25 mouse cellular contexts compared by ENCODE assay signal in genomic region chr11:120405867-120406266, GRCm38 (mm10). TPM values are rescaled to one million over a fixed set of nuclear protein-coding genes. Genes with fewer than 3 reads are reported as not detected.
DNase-seq lines count a peak whose midpoint lies in the region; ATAC-seq and TF ChIP-seq lines count a peak whose summit lies in the region.
"Had no signal": no experiment of that assay in that cellular context is flagged by ENCODE, and none has a peak within 500 bp of the region (broad histone marks: within the 10 kb centered on the region; RNA-seq: fewer than 3 reads in every experiment).

No protein-coding gene starts in this region.

- no peak overlapping the region; the same call in 1 of the 2 replicates for H3K4me2 ChIP-seq in liver, embryonic 13.5 days
- H3K4me2 ChIP-seq in midbrain, embryonic 11.5 days: no peak overlapping the region
- H3K4me2 ChIP-seq: forebrain, embryonic 12.5 days; heart, embryonic 15.5 days; limb, embryonic 13.5 days; lung, embryonic 15.5 days; neural tube, embryonic 13.5 days had no signal

- WGBS in liver, embryonic 13.5 days (ENCODE audit: insufficient replicate concordance): 14% methylated on average over 3 of the region's 3 CpGs
- WGBS in midbrain, embryonic 11.5 days: 96% methylated on average over 3 of the region's 3 CpGs
- WGBS in thymus, adult 2 months: 92% methylated on average over 3 of the region's 3 CpGs

- peak overlapping the region; percentile 0 for H3K4me3 ChIP-seq in megakaryocyte, embryonic 14.5 days (replicated peaks)
- no peak overlapping the region for H3K4me3 ChIP-seq in liver, embryonic 13.5 days (replicated peaks)
- H3K4me3 ChIP-seq in midbrain, embryonic 11.5 days (ENCODE audit: low read depth, low read length): no peak overlapping the region
- no peak overlapping the region for H3K4me3 ChIP-seq in thymus, adult 2 months (ENCODE audit: control insufficient read depth, insufficient read depth, low read length)
- H3K4me3 ChIP-seq: forebrain, embryonic 12.5 days; heart, embryonic 15.5 days; limb, embryonic 13.5 days; lung, embryonic 15.5 days; neural tube, embryonic 13.5 days had no signal

- H3K36me3 ChIP-seq in megakaryocyte, embryonic 14.5 days (replicated peaks; ENCODE audit: low read length): peaks cover 99% of the 10 kb centered on the region
- peaks cover 98% of the 10 kb centered on the region for H3K36me3 ChIP-seq in liver, embryonic 13.5 days
- H3K36me3 ChIP-seq in midbrain, embryonic 11.5 days (ENCODE audit: control insufficient read depth, insufficient read depth, low read length): peaks cover 34% of the 10 kb centered on the region; the same call in 1 of the 2 replicates
- peaks cover 66% of the 10 kb centered on the region for H3K36me3 ChIP-seq in thymus, adult 2 months (ENCODE audit: control insufficient read depth, insufficient read depth, low read length)

- peak; percentile 63 for DNase-seq in c-Kit-positive CD71-positive TER-119-positive erythroid progenitor cells, embryonic 14.5 days (ENCODE audit: low spot score)
- DNase-seq in liver, embryonic 13.5 days: peak; percentile 73
- no peak for DNase-seq in thymus, postnatal 4 days
- DNase-seq in midbrain, embryonic 11.5 days (ENCODE audit: low spot score, missing footprints): no peak
- no peak for DNase-seq in thymus, adult 2 months
- DNase-seq: adrenal gland, postnatal 10 days; cerebellum, adult 18-20 months; cerebellum, postnatal 36 days; heart, adult 11 months; kidney, postnatal 4 days; lung, postnatal 4 days; midbrain, embryonic 14.5 days had no signal

- no peak overlapping the region; the same call in 1 of the 2 replicates for H3K9ac ChIP-seq in liver, embryonic 13.5 days
- no peak overlapping the region for H3K9ac ChIP-seq in midbrain, embryonic 11.5 days (ENCODE audit: low read length)
- H3K9ac ChIP-seq: forebrain, embryonic 12.5 days; heart, embryonic 15.5 days; limb, embryonic 13.5 days; lung, embryonic 15.5 days; neural tube, embryonic 13.5 days had no signal

- no peaks in the 10 kb centered on the region for H3K27me3 ChIP-seq in megakaryocyte, embryonic 14.5 days (replicated peaks)
- no peaks in the 10 kb centered on the region for H3K27me3 ChIP-seq in liver, embryonic 13.5 days
- no peaks in the 10 kb centered on the region for H3K27me3 ChIP-seq in midbrain, embryonic 11.5 days (ENCODE audit: control insufficient read depth, insufficient read depth, low read length)
- H3K27me3 ChIP-seq in thymus, adult 2 months (ENCODE audit: control insufficient read depth, insufficient read depth, low read length): no peaks in the 10 kb centered on the region
- H3K27me3 ChIP-seq: forebrain, embryonic 12.5 days; heart, embryonic 15.5 days; limb, embryonic 13.5 days; lung, embryonic 15.5 days; neural tube, embryonic 13.5 days; Patski had no signal

- no peak for TF ChIP-seq POLR2A in thymus, adult 2 months (IDR thresholded peaks at IDR 0.05; ENCODE audit: control insufficient read depth, extremely low read depth, insufficient read depth, low read length, poor library complexity)

- H3K4me1 ChIP-seq in megakaryocyte, embryonic 14.5 days: peaks cover 46% of the 10 kb centered on the region
- H3K4me1 ChIP-seq in liver, embryonic 13.5 days (replicated peaks): peaks cover 37% of the 10 kb centered on the region
- H3K4me1 ChIP-seq in midbrain, embryonic 11.5 days (ENCODE audit: control insufficient read depth, insufficient read depth, low read length): no peaks in the 10 kb centered on the region
- no peaks in the 10 kb centered on the region for H3K4me1 ChIP-seq in thymus, adult 2 months (replicated peaks; ENCODE audit: control insufficient read depth, insufficient read depth, low read length)
- H3K4me1 ChIP-seq: forebrain, embryonic 12.5 days; heart, embryonic 15.5 days; limb, embryonic 13.5 days; lung, embryonic 15.5 days; neural tube, embryonic 13.5 days had no signal

- no peak for TF ChIP-seq CTCF in thymus, adult 2 months (IDR thresholded peaks at IDR 0.05; ENCODE audit: borderline replicate concordance, control insufficient read depth, extremely low read depth, insufficient read depth, low read length, poor library complexity)

- H3K27ac ChIP-seq in liver, embryonic 13.5 days: peak overlapping the region; percentile 55
- no peak overlapping the region for H3K27ac ChIP-seq in midbrain, embryonic 11.5 days (ENCODE audit: low read depth, low read length)
- no peak overlapping the region for H3K27ac ChIP-seq in thymus, adult 2 months (ENCODE audit: control insufficient read depth, insufficient read depth, low read length)
- H3K27ac ChIP-seq: forebrain, embryonic 12.5 days; heart, embryonic 15.5 days; limb, embryonic 13.5 days; lung, embryonic 15.5 days; neural tube, embryonic 13.5 days had no signal

- H3K9me3 ChIP-seq in megakaryocyte, embryonic 14.5 days: no peaks in the 10 kb centered on the region
- no peaks in the 10 kb centered on the region for H3K9me3 ChIP-seq in liver, embryonic 13.5 days (replicated peaks)
- H3K9me3 ChIP-seq in midbrain, embryonic 11.5 days (ENCODE audit: control insufficient read depth, low read length): no peaks in the 10 kb centered on the region
- H3K9me3 ChIP-seq: forebrain, embryonic 12.5 days; heart, embryonic 15.5 days; limb, embryonic 13.5 days; lung, embryonic 15.5 days; neural tube, embryonic 13.5 days had no signal

- no peak for ATAC-seq in megakaryocyte, adult 5-6 weeks (ENCODE audit: poor library complexity, severe bottlenecking)
- ATAC-seq in liver, embryonic 13.5 days (ENCODE audit: low read depth): peak; percentile 98
- no peak for ATAC-seq in midbrain, embryonic 11.5 days (ENCODE audit: low FRiP score)
- ATAC-seq: hindbrain, embryonic 16.5 days; intestine, embryonic 16.5 days; Patski had no signal

RNA-seq across cellular contexts. Expression of gene Faap100, which starts 27.3 kb away (rescaled TPM):
- polyA plus RNA-seq in megakaryocyte, embryonic 14.5 days (2012; ENCODE audit: insufficient read depth, low replicate concordance): 12.4 and 19.3 TPM in 2 replicates
- total RNA-seq in megakaryocyte, adult 5-6 weeks (2015): 5.9 and 6.9 TPM in 2 replicates
- total RNA-seq in megakaryocyte, adult 5-6 weeks (2017): 6.5 and 10.5 TPM in 2 replicates
- 7.8 and 8.7 TPM in 2 replicates for polyA plus RNA-seq in liver, embryonic 13.5 days (2015; fragmentation: Nextera tagmentation; extraction: Ambion mirVana)
- 25.3 and 29.2 TPM in 2 replicates for polyA plus RNA-seq in midbrain, embryonic 11.5 days (2014; fragmentation: Nextera tagmentation; extraction: Ambion mirVana)
- 59.7 and 64.4 TPM in 2 replicates for polyA plus RNA-seq in thymus, adult 2 months (2012; rRNA removed)

RNA-seq across cellular contexts. Expression of gene Nploc4, which starts 31.6 kb away (rescaled TPM):
- polyA plus RNA-seq in megakaryocyte, embryonic 14.5 days (2012; ENCODE audit: insufficient read depth, low replicate concordance): 56.7 and 150 TPM in 2 replicates
- 27.5 and 33.6 TPM in 2 replicates for total RNA-seq in megakaryocyte, adult 5-6 weeks (2015)
- total RNA-seq in megakaryocyte, adult 5-6 weeks (2017): 30.8 and 39.5 TPM in 2 replicates
- polyA plus RNA-seq in liver, embryonic 13.5 days (2015; fragmentation: Nextera tagmentation; extraction: Ambion mirVana): 22.3 and 26.8 TPM in 2 replicates
- 41.0 and 44.7 TPM in 2 replicates for polyA plus RNA-seq in midbrain, embryonic 11.5 days (2014; fragmentation: Nextera tagmentation; extraction: Ambion mirVana)
- 71.4 and 86.4 TPM in 2 replicates for polyA plus RNA-seq in thymus, adult 2 months (2012; rRNA removed)

RNA-seq across cellular contexts. Expression of gene Tspan10, which starts 36.6 kb away (rescaled TPM):
- polyA plus RNA-seq in megakaryocyte, embryonic 14.5 days (2012; ENCODE audit: insufficient read depth, low replicate concordance): not detected in 2 replicates
- 0.16 TPM in 1 of 2 replicates, not detected in the other for total RNA-seq in megakaryocyte, adult 5-6 weeks (2015)
- total RNA-seq in megakaryocyte, adult 5-6 weeks (2017): not detected in 2 replicates
- not detected in 2 replicates for polyA plus RNA-seq in liver, embryonic 13.5 days (2015; fragmentation: Nextera tagmentation; extraction: Ambion mirVana)
- polyA plus RNA-seq in midbrain, embryonic 11.5 days (2014; fragmentation: Nextera tagmentation; extraction: Ambion mirVana): not detected in 2 replicates
- polyA plus RNA-seq in thymus, adult 2 months (2012; rRNA removed): 16.8 and 24.0 TPM in 2 replicates
- total RNA-seq: hematopoietic stem cell, adult 5-6 weeks had no signal
- polyA plus RNA-seq: hindbrain, embryonic 16.5 days; intestine, embryonic 16.5 days; kidney, embryonic 14.5 days; limb, embryonic 13.5 days; lung, embryonic 15.5 days; midbrain, embryonic 14.5 days; neural tube, embryonic 13.5 days; Patski; stomach, embryonic 14.5 days had no signal

RNA-seq across cellular contexts. Expression of gene Fscn2, which starts 44.5 kb away (rescaled TPM):
- polyA plus RNA-seq in megakaryocyte, embryonic 14.5 days (2012; ENCODE audit: insufficient read depth, low replicate concordance): 1.7 and 3.0 TPM in 2 replicates
- total RNA-seq in megakaryocyte, adult 5-6 weeks (2015): not detected in 2 replicates
- not detected in 2 replicates for total RNA-seq in megakaryocyte, adult 5-6 weeks (2017)
- not detected in 2 replicates for polyA plus RNA-seq in liver, embryonic 13.5 days (2015; fragmentation: Nextera tagmentation; extraction: Ambion mirVana)
- polyA plus RNA-seq in midbrain, embryonic 11.5 days (2014; fragmentation: Nextera tagmentation; extraction: Ambion mirVana): 1.4 TPM in 2 replicates
- polyA plus RNA-seq in thymus, adult 2 months (2012; rRNA removed): 0.19 and 0.37 TPM in 2 replicates

RNA-seq across cellular contexts. Expression of gene Pde6g, which starts 47.4 kb away (rescaled TPM):
- not detected in 2 replicates for polyA plus RNA-seq in megakaryocyte, embryonic 14.5 days (2012; ENCODE audit: insufficient read depth, low replicate concordance)
- 1.1 TPM in 1 of 2 replicates, not detected in the other for total RNA-seq in megakaryocyte, adult 5-6 weeks (2015)
- total RNA-seq in megakaryocyte, adult 5-6 weeks (2017): not detected in 2 replicates
- 0.12 TPM in 1 of 2 replicates, not detected in the other for polyA plus RNA-seq in liver, embryonic 13.5 days (2015; fragmentation: Nextera tagmentation; extraction: Ambion mirVana)
- 0.40 and 0.41 TPM in 2 replicates for polyA plus RNA-seq in midbrain, embryonic 11.5 days (2014; fragmentation: Nextera tagmentation; extraction: Ambion mirVana)
- polyA plus RNA-seq in thymus, adult 2 months (2012; rRNA removed): 0.55 and 0.64 TPM in 2 replicates
- total RNA-seq: hematopoietic stem cell, adult 5-6 weeks had no signal
- polyA plus RNA-seq: midbrain, embryonic 14.5 days; stomach, embryonic 14.5 days had no signal

Comparison
In these comparisons a context has a peak if more than half of its experiments do, and no peak if none do; other contexts are left out.
1. DNase-seq: peak in c-Kit-positive CD71-positive TER-119-positive erythroid progenitor cells, embryonic 14.5 days (single experiment) and liver, embryonic 13.5 days (single experiment); none in thymus, postnatal 4 days (single experiment), midbrain, embryonic 11.5 days (single experiment) and thymus, adult 2 months (single experiment).
2. RNA of gene Tspan10, which starts 36.6 kb away (polyA plus RNA-seq): 16.8 to 24.0 TPM in thymus, adult 2 months; not detected in megakaryocyte, embryonic 14.5 days, not detected in liver, embryonic 13.5 days and not detected in midbrain, embryonic 11.5 days; every median in the first group is over 10 times any median in the second.